Mouse (Mus musculus) forebrain, embryonic 10.5 days (tissue): ENCODE measurements around the gene Ypel5. TPM values are rescaled to one million over a fixed set of nuclear protein-coding genes. Genes with fewer than 3 reads are reported as not detected.

Source experiments
- DNase-seq: peaks from one replicate; pipeline ENCODE4 v3.0.0-alpha.2; 2017; ENCODE audit warnings: low spot score; ENCODE audit errors: extremely low spot score
- H3K27ac ChIP-seq: fragments of 300-500 bp; sonication (generic); 2 replicates; pipeline ENCODE4 v1.5.1; 2016; ENCODE audit warnings: mild to moderate bottlenecking
- H3K27me3 ChIP-seq: fragments of 300-500 bp; sonication (generic); 2 replicates; pipeline ENCODE4 v1.6.1; 2016; ENCODE audit warnings: mild to moderate bottlenecking; ENCODE audit not compliant: poor library complexity, severe bottlenecking
- H3K36me3 ChIP-seq: fragments of 300-500 bp; sonication (generic); replicated peaks from 2 replicates; pipeline ENCODE4 v1.6.1; 2016; ENCODE audit warnings: mild to moderate bottlenecking, moderate library complexity
- H3K4me1 ChIP-seq: fragments of 300-500 bp; sonication (generic); 2 replicates; pipeline ENCODE4 v1.6.1; 2016
- H3K4me3 ChIP-seq: fragments of 300-500 bp; sonication (generic); 2 replicates; pipeline ENCODE4 v1.5.1; 2016; ENCODE audit warnings: mild to moderate bottlenecking, moderate library complexity
- H3K9me3 ChIP-seq: fragments of 300-500 bp; sonication (generic); 2 replicates; pipeline ENCODE4 v1.6.1; 2016; ENCODE audit warnings: mild to moderate bottlenecking, moderate library complexity
- WGBS: fragments of 180-500 bp; shearing (Covaris S2); methylation state at CpG from one replicate; pipeline ENCODE4 v1.1.7; 2016; 5-methylcytosine and 5-hydroxymethylcytosine counted together
- polyA plus RNA-seq: library from polyadenylated mRNA; unstranded; fragments of >200 nt; fragmentation: Nextera tagmentation; extraction: Ambion mirVana; gene quantifications from 2 replicates; pipeline ENCODE4 v1.2.1, GENCODE M21; 2016

Ypel5 gene
- polyA plus RNA-seq, 1 experiment from 2014 or later = 23.2 TPM

GRCm38 (mm10) chr17:72897076-72897475 lies 60.8 kb downstream of the Ypel5 start:
- Histone ChIP-seq H3K36me3 (no peaks in the 10 kb centered on the region), H3K4me3 (no peak overlapping the region), H3K9me3 (no peaks in the 10 kb centered on the region), H3K27me3 (no peaks in the 10 kb centered on the region), H3K27ac (no peak overlapping the region), H3K4me1 (peaks cover 4% of the 10 kb centered on the region; the same call in 1 of the 2 replicates)
- no peak for DNase-seq
- 89% methylated on average over 7 of the region's 7 CpGs for WGBS

GRCm38 (mm10) chr17:72897961-72898360 lies 61.7 kb downstream of the Ypel5 start:
- no peaks in the 10 kb centered on the region for H3K9me3 ChIP-seq
- no peak overlapping the region for H3K27ac ChIP-seq
- no peak overlapping the region for H3K4me3 ChIP-seq
- WGBS = 87% methylated on average over 5 of the region's 5 CpGs
- DNase-seq = no peak
- H3K4me1 ChIP-seq = peaks cover 4% of the 10 kb centered on the region; the same call in 1 of the 2 replicates
- H3K27me3 ChIP-seq = no peaks in the 10 kb centered on the region
- no peaks in the 10 kb centered on the region for H3K36me3 ChIP-seq

- no peaks in the 10 kb centered on the region for H3K27me3 ChIP-seq
- no peaks in the 10 kb centered on the region for H3K9me3 ChIP-seq
- DNase-seq = no peak
- no peak overlapping the region for H3K27ac ChIP-seq
- WGBS = 77% methylated on average over 3 of the region's 3 CpGs
- no peak overlapping the region for H3K4me3 ChIP-seq
- peaks cover 4% of the 10 kb centered on the region; the same call in 1 of the 2 replicates for H3K4me1 ChIP-seq
- H3K36me3 ChIP-seq = no peaks in the 10 kb centered on the region
Measured at GRCm38 (mm10) chr17:72898775-72899174, 62.5 kb downstream of the Ypel5 start.

Other genes starting within 250 kb of the Ypel5 start
- 0.09 and 0.14 TPM in 2 replicates for gene Alk, start 231.8 kb upstream of the Ypel5 start, polyA plus RNA-seq
- 1.3 and 1.8 TPM in 2 replicates for gene Lbh, start 81.9 kb downstream of the Ypel5 start, polyA plus RNA-seq